Mouse (Mus musculus) C2C12 (cell line): Measurements from ENCODE around the gene Ccdc116. TPM values are rescaled to one million over a fixed set of nuclear protein-coding genes. Genes with fewer than 3 reads are reported as not detected.
A peak's percentile ranks its signal among the peaks of the same experiment; 100 is the strongest.

ENCODE experiments used
- H3K27me3 ChIP-seq: one replicate; pipeline ENCODE4 v1.6.1; 2011; ENCODE audit not compliant: control insufficient read depth, insufficient read depth, insufficient read length
- H3K36me3 ChIP-seq: one replicate; pipeline ENCODE4 v1.6.1; 2011; ENCODE audit not compliant: control insufficient read depth, insufficient read depth
- H3K4me3 ChIP-seq: one replicate; pipeline ENCODE4 v1.5.1; 2011; ENCODE audit warnings: mild to moderate bottlenecking, control low read depth; ENCODE audit not compliant: poor library complexity, insufficient read depth, severe bottlenecking
- H3K79me2 ChIP-seq: one replicate; pipeline ENCODE4 v1.6.1; 2011; ENCODE audit not compliant: control insufficient read depth, insufficient read depth
- H3K79me3 ChIP-seq: one replicate; pipeline ENCODE4 v1.6.1; 2011; ENCODE audit warnings: low read depth, control low read depth
- H3ac ChIP-seq: one replicate; pipeline ENCODE3; 2011; ENCODE audit warnings: low read depth; ENCODE audit not compliant: control insufficient read depth, insufficient read length
- CEBPB ChIP-seq: IDR thresholded peaks from one replicate; pipeline ENCODE4 v1.6.1; 2011; ENCODE audit warnings: low read depth, mild to moderate bottlenecking, control low read depth, moderate library complexity
- CTCF ChIP-seq: IDR thresholded peaks from one replicate; pipeline ENCODE4 v1.5.1; 2011; ENCODE audit not compliant: control insufficient read depth, insufficient read depth, insufficient read length
- FOSL1 ChIP-seq: IDR thresholded peaks from one replicate; pipeline ENCODE4 v1.8.0; 2011; ENCODE audit warnings: mild to moderate bottlenecking, low read length; ENCODE audit not compliant: poor library complexity, insufficient read depth, severe bottlenecking
- MAX ChIP-seq: IDR thresholded peaks from one replicate; pipeline ENCODE4 v1.6.1; 2011; ENCODE audit warnings: mild to moderate bottlenecking, control low read depth
- MYOD1 ChIP-seq: IDR thresholded peaks from one replicate; pipeline ENCODE4 v1.6.1; 2011; ENCODE audit warnings: low read depth; ENCODE audit not compliant: control insufficient read depth, insufficient read length
- MYOG ChIP-seq: IDR thresholded peaks from one replicate; pipeline ENCODE4 v1.6.1; 2011; ENCODE audit not compliant: control insufficient read depth, insufficient read length; ENCODE audit errors: extremely low read depth
- USF1 ChIP-seq: IDR thresholded peaks from one replicate; pipeline ENCODE4 v1.6.1; 2011; ENCODE audit warnings: low read depth, mild to moderate bottlenecking, control low read depth, moderate library complexity
- polyA plus RNA-seq: library from polyadenylated mRNA; unstranded; fragments of >200 nt; fragmentation: generic; extraction: Trizol; gene quantifications from one replicate; pipeline ENCODE4 v1.2.1, GENCODE M21; 2012; ENCODE audit warnings: missing spikeins

The Ccdc116 gene
- polyA plus RNA-seq, 1 experiment, result 0.18 TPM

GRCm38 (mm10) chr16:17154346-17154745 is 7.3 kb upstream of the Ccdc116 start:
- H3K4me3 ChIP-seq, result no peak overlapping the region
- peaks cover 27% of the 10 kb centered on the region for H3K79me2 ChIP-seq
- no peak overlapping the region for H3ac ChIP-seq
- no peak for TF ChIP-seq FOSL1
- no peak for TF ChIP-seq CTCF
- TF ChIP-seq MAX, result no peak
- no peak for TF ChIP-seq USF1
- TF ChIP-seq MYOG, result no peak
- TF ChIP-seq CEBPB, result no peak
- TF ChIP-seq MYOD1, result no peak
- no peaks in the 10 kb centered on the region for H3K27me3 ChIP-seq
- peaks cover 66% of the 10 kb centered on the region for H3K36me3 ChIP-seq
- H3K79me3 ChIP-seq, result peaks cover 9% of the 10 kb centered on the region

- no peak overlapping the region for H3ac ChIP-seq
- peaks cover 42% of the 10 kb centered on the region for H3K36me3 ChIP-seq
- no peaks in the 10 kb centered on the region for H3K27me3 ChIP-seq
- H3K4me3 ChIP-seq, result no peak overlapping the region
- no peak for TF ChIP-seq FOSL1
- no peak for TF ChIP-seq CTCF
- no peak for TF ChIP-seq MYOD1
- no peak for TF ChIP-seq MAX
- no peak for TF ChIP-seq MYOG
- H3K79me3 ChIP-seq, result peaks cover 2% of the 10 kb centered on the region
- H3K79me2 ChIP-seq, result peaks cover 7% of the 10 kb centered on the region
Observed at GRCm38 (mm10) chr16:17151874-17152273, 4.8 kb upstream of the Ccdc116 start.

- Histone ChIP-seq H3K27me3 (no peaks in the 10 kb centered on the region), H3ac (no peak overlapping the region), H3K79me3 (no peaks in the 10 kb centered on the region), H3K79me2 (no peaks in the 10 kb centered on the region), H3K36me3 (peaks cover 34% of the 10 kb centered on the region), H3K4me3 (no peak overlapping the region)
- TF ChIP-seq USF1, result no peak
- TF ChIP-seq CTCF, result no peak
- TF ChIP-seq MAX, result no peak
Observed at GRCm38 (mm10) chr16:17150520-17151258, 3.7 kb upstream of the Ccdc116 start.

GRCm38 (mm10) chr16:17148084-17148483 is 1.1 kb upstream of the Ccdc116 start:
- H3K79me2 ChIP-seq, result no peaks in the 10 kb centered on the region
- peaks cover 14% of the 10 kb centered on the region for H3K36me3 ChIP-seq
- no peak overlapping the region for H3ac ChIP-seq
- H3K79me3 ChIP-seq, result no peaks in the 10 kb centered on the region
- no peak for TF ChIP-seq CEBPB
- no peak for TF ChIP-seq FOSL1
- TF ChIP-seq MYOG, result no peak
- TF ChIP-seq MYOD1, result no peak
- no peak for TF ChIP-seq MAX
- no peak for TF ChIP-seq CTCF
- TF ChIP-seq USF1, result no peak
- no peaks in the 10 kb centered on the region for H3K27me3 ChIP-seq
- H3K4me3 ChIP-seq, result peak overlapping the region; percentile 11

- no peaks in the 10 kb centered on the region for H3K79me2 ChIP-seq
- H3K27me3 ChIP-seq, result no peaks in the 10 kb centered on the region
- peak overlapping the region; percentile 36 for H3K4me3 ChIP-seq
- H3ac ChIP-seq, result peak overlapping the region; percentile 61
- no peaks in the 10 kb centered on the region for H3K79me3 ChIP-seq
- TF ChIP-seq MYOG, result no peak
- no peak for TF ChIP-seq USF1
- TF ChIP-seq CTCF, result no peak
- TF ChIP-seq MAX, result no peak
- no peak for TF ChIP-seq FOSL1
- TF ChIP-seq MYOD1, result no peak
- no peak for TF ChIP-seq CEBPB
- peaks cover 8% of the 10 kb centered on the region for H3K36me3 ChIP-seq
Observed at GRCm38 (mm10) chr16:17147391-17147929, 431 bp upstream of the Ccdc116 start.

GRCm38 (mm10) chr16:17144339-17144738 is 2.7 kb downstream of the Ccdc116 start, which contains the start of gene Ydjc:
Gene Ydjc, plus strand, starts transcription at chr16:17144621.
- TF ChIP-seq MAX, result no peak
- no peak for TF ChIP-seq USF1
- no peak for TF ChIP-seq CEBPB
- no peak for TF ChIP-seq MYOD1
- no peak for TF ChIP-seq FOSL1
- TF ChIP-seq MYOG, result no peak
- no peak for TF ChIP-seq CTCF
- no peak within 1 kb of the TSS for H3K4me3 ChIP-seq
- no peaks in the 10 kb centered on the region for H3K79me2 ChIP-seq
- no peak within 1 kb of the TSS for H3ac ChIP-seq
- no peaks in the 10 kb centered on the region for H3K27me3 ChIP-seq
- H3K36me3 ChIP-seq, result no peaks in the 10 kb centered on the region
- H3K79me3 ChIP-seq, result no peaks in the 10 kb centered on the region
